Mouse (Mus musculus): ENCODE results near the gene Mafk.

- TF ChIP-seq CTCF (IDR thresholded peaks at IDR 0.05; ENCODE audit: borderline replicate concordance, insufficient read depth, low read length) = no peak
- no peak for TF ChIP-seq POLR2A (IDR thresholded peaks at IDR 0.05; ENCODE audit: low read depth, low read length)
These were observed 41.7 kb upstream of the Mafk start for GRCm38 (mm10) chr5:139749413-139750125.
